Mouse (Mus musculus): ENCODE data around the gene Rusc2. TPM values are rescaled to one million over a fixed set of nuclear protein-coding genes. Genes with fewer than 3 reads are reported as not detected.

The Rusc2 gene
- polyA plus RNA-seq, 1 experiment from 2014 or later = 2.1 TPM

DNA sequence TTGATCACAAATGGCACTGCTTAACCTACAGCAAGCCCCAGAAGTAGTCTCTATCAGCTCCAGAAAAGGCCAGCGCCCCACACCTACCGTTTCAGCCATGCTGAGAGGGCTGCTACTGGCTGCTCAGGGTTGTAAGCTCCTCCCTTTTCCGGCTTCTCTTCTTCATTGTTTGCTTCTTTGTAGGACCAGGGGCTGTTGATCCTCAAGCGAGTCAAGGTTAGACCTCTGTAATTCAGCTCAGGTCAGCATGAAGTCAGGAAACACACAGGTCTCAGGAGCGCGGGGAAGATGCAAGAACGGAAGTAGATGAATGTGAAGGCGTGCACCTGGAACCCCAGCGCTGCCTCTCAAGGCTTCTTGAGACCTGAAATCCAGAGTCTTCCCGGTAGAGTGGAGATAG is 22.9 kb downstream of the Rusc2 start:
- no peak overlapping the region for H3K4me2 ChIP-seq (ENCODE audit: low read depth, low read length)
- no peak overlapping the region for H3K4me3 ChIP-seq (ENCODE audit: low read depth, low read length)
- no peak for TF ChIP-seq EP300 (IDR thresholded peaks at IDR 0.05; ENCODE audit: low read depth)
- no peak for TF ChIP-seq CTCF (IDR thresholded peaks at IDR 0.05; ENCODE audit: low read depth)
- H3K9me3 ChIP-seq (ENCODE audit: low read length) = no peaks in the 10 kb centered on the region
- H3K27me3 ChIP-seq (ENCODE audit: insufficient read depth, low read length) = no peaks in the 10 kb centered on the region
- 79% methylated on average over 10 of the region's 10 CpGs for WGBS (ENCODE audit: insufficient replicate concordance)
- H3K36me3 ChIP-seq (replicated peaks; ENCODE audit: insufficient read depth, low read length) = no peaks in the 10 kb centered on the region
- H3K9ac ChIP-seq (replicated peaks) = no peak overlapping the region
- H3K4me1 ChIP-seq (ENCODE audit: insufficient read depth) = peaks cover 10% of the 10 kb centered on the region
- ATAC-seq (no peak), DNase-seq (no peak)
- H3K27ac ChIP-seq (ENCODE audit: low read depth) = no peak overlapping the region

DNA sequence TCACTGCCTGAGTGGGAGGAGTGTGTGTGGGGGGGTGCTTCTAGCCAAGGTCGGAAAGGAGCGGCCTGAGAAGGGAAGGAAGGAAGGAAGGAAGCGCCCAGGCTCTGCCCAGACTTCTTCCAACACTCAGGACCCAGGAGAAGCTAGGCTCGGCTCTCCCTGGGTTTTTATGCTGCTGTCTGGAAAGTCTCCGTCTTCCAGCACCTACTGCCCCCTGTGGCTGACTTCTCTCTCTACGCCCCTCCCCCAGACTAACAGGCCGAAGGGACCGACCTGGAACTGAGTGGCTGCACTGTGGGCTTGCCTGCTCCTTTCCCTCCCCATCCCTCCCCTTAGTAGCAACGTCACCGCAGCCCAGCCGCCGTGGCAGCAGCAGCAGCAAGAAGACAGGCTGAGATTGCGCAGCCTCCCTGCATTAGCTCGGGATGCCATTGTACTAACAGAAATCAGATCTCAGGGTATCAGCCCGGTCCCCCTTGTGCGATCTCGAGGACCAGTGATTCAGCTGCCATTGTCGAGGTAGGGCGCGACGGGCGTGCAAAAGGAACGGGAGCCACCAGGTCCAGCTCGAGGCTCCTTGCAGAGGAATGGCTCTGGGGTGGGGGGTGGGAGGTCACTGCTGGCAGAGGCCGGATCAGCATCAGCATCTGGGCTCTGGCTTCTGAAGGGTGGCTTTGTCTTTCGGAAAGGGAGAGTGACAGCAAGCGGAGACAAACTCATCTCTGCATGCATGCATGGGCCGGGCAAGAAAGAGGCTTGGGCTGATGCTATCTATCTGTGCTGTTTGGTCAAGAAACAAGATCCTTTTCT is 24.6 kb downstream of the Rusc2 start:
- WGBS (ENCODE audit: insufficient replicate concordance) = 10% methylated on average over 28 of the region's 28 CpGs
- Histone ChIP-seq H3K9ac (replicated peaks) (no peak overlapping the region), H3K36me3 (replicated peaks; ENCODE audit: insufficient read depth, low read length) (no peaks in the 10 kb centered on the region), H3K4me1 (ENCODE audit: insufficient read depth) (peaks cover 8% of the 10 kb centered on the region), H3K9me3 (ENCODE audit: low read length) (no peaks in the 10 kb centered on the region), H3K27ac (ENCODE audit: low read depth) (peak overlapping the region; percentile 66; the same call in 1 of the 2 replicates), H3K27me3 (ENCODE audit: insufficient read depth, low read length) (no peaks in the 10 kb centered on the region), H3K4me3 (ENCODE audit: low read depth, low read length) (peak overlapping the region; percentile 22; the same call in 1 of the 2 replicates), H3K4me2 (ENCODE audit: low read depth, low read length) (peak overlapping the region; percentile 49)
- DNase-seq (peak; percentile 61), ATAC-seq (peak; percentile 78)
- TF ChIP-seq CTCF (IDR thresholded peaks at IDR 0.05; ENCODE audit: low read depth) (peak; percentile 61), EP300 (IDR thresholded peaks at IDR 0.05; ENCODE audit: low read depth) (no peak)

DNA sequence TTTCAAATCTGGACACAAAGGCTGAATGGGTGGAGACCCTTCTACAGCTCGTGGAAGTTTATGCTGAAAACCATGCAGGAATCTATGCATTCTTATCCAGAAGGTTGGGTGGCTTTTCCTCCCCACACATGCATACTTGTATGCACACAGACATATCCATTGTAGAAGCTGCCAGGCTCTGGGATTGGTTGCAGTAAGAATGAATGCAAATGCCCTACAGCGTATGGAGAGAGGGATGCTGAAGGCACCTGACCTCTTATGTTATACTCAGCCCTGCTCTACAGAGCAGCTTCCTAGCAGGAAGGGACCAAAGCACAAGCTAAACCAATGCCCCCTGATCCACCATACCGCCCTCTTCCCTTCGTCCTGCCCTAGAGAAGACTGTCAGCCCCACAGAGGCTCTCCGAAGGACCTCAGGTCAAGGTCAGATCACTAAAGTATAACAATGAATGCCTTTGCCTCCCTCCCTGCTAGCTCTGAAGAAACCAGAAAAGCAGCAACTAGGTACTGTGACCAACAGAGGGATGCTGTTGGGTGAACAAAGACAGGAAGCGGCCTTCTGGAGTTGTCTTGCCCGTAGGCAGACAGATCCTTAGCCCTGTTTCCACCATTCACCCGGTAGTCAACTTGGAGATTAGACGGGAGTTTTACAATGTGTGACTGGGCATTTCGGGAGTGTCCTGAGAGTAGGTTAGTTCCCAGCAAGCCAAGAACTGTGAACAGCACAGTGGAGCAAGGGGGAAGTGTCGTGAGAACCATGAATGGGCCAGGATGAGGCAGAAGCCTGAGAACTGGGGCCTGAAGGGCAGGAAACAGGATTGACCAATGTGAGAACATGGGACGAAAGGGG is 25.5 kb downstream of the Rusc2 start:
- no peaks in the 10 kb centered on the region for H3K27me3 ChIP-seq (ENCODE audit: insufficient read depth, low read length)
- H3K4me2 ChIP-seq (ENCODE audit: low read depth, low read length) = no peak overlapping the region
- H3K27ac ChIP-seq (ENCODE audit: low read depth) = no peak overlapping the region; the same call in 1 of the 2 replicates
- no peaks in the 10 kb centered on the region for H3K9me3 ChIP-seq (ENCODE audit: low read length)
- H3K4me1 ChIP-seq (ENCODE audit: insufficient read depth) = peaks cover 5% of the 10 kb centered on the region; the same call in 1 of the 2 replicates
- no peak for TF ChIP-seq EP300 (IDR thresholded peaks at IDR 0.05; ENCODE audit: low read depth)
- TF ChIP-seq CTCF (IDR thresholded peaks at IDR 0.05; ENCODE audit: low read depth) = no peak
- H3K4me3 ChIP-seq (ENCODE audit: low read depth, low read length) = no peak overlapping the region
- no peak overlapping the region for H3K9ac ChIP-seq (replicated peaks)
- no peaks in the 10 kb centered on the region for H3K36me3 ChIP-seq (replicated peaks; ENCODE audit: insufficient read depth, low read length)
- WGBS (ENCODE audit: insufficient replicate concordance) = 62% methylated on average over 12 of the region's 12 CpGs
- DNase-seq (no peak), ATAC-seq (no peak)

DNA sequence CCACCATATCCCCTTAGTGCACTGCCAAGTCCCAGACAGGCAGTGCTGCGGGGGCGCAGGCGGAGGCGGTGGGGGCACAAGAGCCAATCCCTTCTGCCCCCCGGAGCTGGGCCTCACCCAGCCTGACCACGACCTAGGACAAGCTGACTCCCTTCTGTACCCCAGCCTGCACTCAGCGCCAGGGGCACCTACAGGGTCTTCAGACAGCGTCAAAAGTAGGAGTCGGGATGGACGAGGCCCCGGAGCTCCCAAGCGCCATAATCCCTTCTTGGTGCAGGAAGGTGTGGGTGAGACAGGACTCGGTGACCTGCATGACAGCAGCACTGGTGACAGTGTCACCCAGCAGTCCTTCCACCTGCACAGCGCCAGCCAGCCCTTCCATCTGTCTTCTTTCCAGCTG is 33.0 kb downstream of the Rusc2 start:
- no peaks in the 10 kb centered on the region for H3K9me3 ChIP-seq (ENCODE audit: low read length)
- H3K4me2 ChIP-seq (ENCODE audit: low read depth, low read length) = no peak overlapping the region
- no peak overlapping the region for H3K27ac ChIP-seq (ENCODE audit: low read depth)
- no peak for ATAC-seq
- no peaks in the 10 kb centered on the region for H3K27me3 ChIP-seq (ENCODE audit: insufficient read depth, low read length)
- H3K4me1 ChIP-seq (ENCODE audit: insufficient read depth) = peaks cover 3% of the 10 kb centered on the region; the same call in 1 of the 2 replicates
- TF ChIP-seq CTCF (IDR thresholded peaks at IDR 0.05; ENCODE audit: low read depth) (no peak), EP300 (IDR thresholded peaks at IDR 0.05; ENCODE audit: low read depth) (no peak)
- DNase-seq = no peak
- no peak overlapping the region for H3K9ac ChIP-seq (replicated peaks)
- 80% methylated on average over 14 of the region's 14 CpGs for WGBS (ENCODE audit: insufficient replicate concordance)
- H3K36me3 ChIP-seq (replicated peaks; ENCODE audit: insufficient read depth, low read length) = peaks cover 3% of the 10 kb centered on the region
- no peak overlapping the region for H3K4me3 ChIP-seq (ENCODE audit: low read depth, low read length)

DNA sequence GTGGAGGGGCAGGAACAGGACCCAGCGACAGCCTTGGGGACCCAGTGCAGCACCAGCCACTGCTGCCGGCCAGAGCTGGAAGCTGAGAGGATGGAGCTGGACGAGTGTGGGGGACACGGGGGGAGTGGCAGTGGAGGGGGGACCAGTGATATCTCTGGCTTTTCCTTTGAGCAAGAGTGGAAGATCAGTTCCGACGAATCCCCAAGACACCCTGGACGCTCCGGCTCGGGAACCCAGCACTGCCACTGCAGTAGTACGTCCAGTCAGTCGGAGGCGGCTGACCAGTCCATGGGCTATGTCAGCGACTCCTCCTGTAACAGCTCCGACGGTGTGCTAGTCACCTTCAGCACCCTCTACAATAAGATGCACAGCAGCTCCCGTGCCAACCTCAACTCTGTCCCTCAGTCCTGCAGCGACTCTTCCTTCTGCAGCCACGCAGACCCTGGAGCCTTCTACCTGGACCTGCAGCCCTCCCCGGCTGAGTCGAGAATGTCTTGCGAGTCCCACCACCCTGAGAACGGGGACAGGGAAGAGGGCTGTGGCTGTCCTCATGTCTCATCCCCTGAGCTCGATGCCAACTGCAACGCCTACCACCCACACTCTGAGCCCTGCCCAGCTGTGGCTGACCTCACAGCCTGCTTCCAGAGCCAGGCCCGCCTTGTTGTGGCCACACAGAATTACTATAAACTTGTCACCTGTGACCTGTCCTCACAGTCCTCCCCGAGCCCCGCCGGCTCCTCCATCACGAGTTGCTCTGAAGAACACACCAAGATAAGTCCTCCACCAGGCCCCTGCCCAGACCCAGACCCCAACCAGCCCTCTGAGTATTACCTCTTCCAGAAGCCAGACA is 33.7 kb downstream of the Rusc2 start:
- Histone ChIP-seq H3K9me3 (ENCODE audit: low read length) (no peaks in the 10 kb centered on the region), H3K27ac (ENCODE audit: low read depth) (no peak overlapping the region), H3K4me1 (ENCODE audit: insufficient read depth) (peaks cover 3% of the 10 kb centered on the region; the same call in 1 of the 2 replicates), H3K36me3 (replicated peaks; ENCODE audit: insufficient read depth, low read length) (peaks cover 3% of the 10 kb centered on the region), H3K27me3 (ENCODE audit: insufficient read depth, low read length) (no peaks in the 10 kb centered on the region), H3K9ac (replicated peaks) (no peak overlapping the region), H3K4me2 (ENCODE audit: low read depth, low read length) (no peak overlapping the region), H3K4me3 (ENCODE audit: low read depth, low read length) (no peak overlapping the region)
- 86% methylated on average over 29 of the region's 29 CpGs for WGBS (ENCODE audit: insufficient replicate concordance)
- ATAC-seq = no peak
- no peak for DNase-seq
- TF ChIP-seq CTCF (IDR thresholded peaks at IDR 0.05; ENCODE audit: low read depth) (no peak), EP300 (IDR thresholded peaks at IDR 0.05; ENCODE audit: low read depth) (no peak)

All from liver, postnatal 0 days (tissue).